Mouse (Mus musculus): ENCODE measurements around the gene Hepacam. TPM values are rescaled to one million over a fixed set of nuclear protein-coding genes. Genes with fewer than 3 reads are reported as not detected.

Gene Hepacam
- polyA plus RNA-seq, 2 experiments from 2014 or later: not detected

- ATAC-seq: no peak
Observed at GRCm38 (mm10) chr9:37384284-37385182, 17.4 kb downstream of the Hepacam start.

GRCm38 (mm10) chr9:37390891-37391290, 23.7 kb downstream of the Hepacam start:
- ATAC-seq: no peak

- no peak for ATAC-seq
Observed at GRCm38 (mm10) chr9:37392071-37392470, 24.9 kb downstream of the Hepacam start.

GRCm38 (mm10) chr9:37393482-37394131, 26.5 kb downstream of the Hepacam start:
- ATAC-seq: no peak

GRCm38 (mm10) chr9:37400585-37400984, 33.4 kb downstream of the Hepacam start:
- no peak for ATAC-seq

- no peak for ATAC-seq
Observed at GRCm38 (mm10) chr9:37401802-37402201, 34.7 kb downstream of the Hepacam start, which contains the start of gene Robo4. Robo4 (plus strand) TSS chr9:37401897.

GRCm38 (mm10) chr9:37402501-37402900, 35.4 kb downstream of the Hepacam start:
- ATAC-seq: no peak

- no peak for ATAC-seq
Observed at GRCm38 (mm10) chr9:37403011-37403410, 35.9 kb downstream of the Hepacam start.

GRCm38 (mm10) chr9:37406372-37406771, 39.2 kb downstream of the Hepacam start:
- ATAC-seq: peak; percentile 89

- ATAC-seq: no peak
Observed at GRCm38 (mm10) chr9:37407850-37408502, 40.8 kb downstream of the Hepacam start.

- no peak for ATAC-seq
Observed at GRCm38 (mm10) chr9:37409698-37410445, 42.7 kb downstream of the Hepacam start.

GRCm38 (mm10) chr9:37412989-37413388, 45.8 kb downstream of the Hepacam start:
- ATAC-seq: no peak

GRCm38 (mm10) chr9:37414666-37415065, 47.5 kb downstream of the Hepacam start:
- no peak for ATAC-seq

- ATAC-seq: no peak
Observed at GRCm38 (mm10) chr9:37418791-37419190, 51.6 kb downstream of the Hepacam start.

GRCm38 (mm10) chr9:37420676-37421075, 53.5 kb downstream of the Hepacam start:
- ATAC-seq: peak; percentile 96

GRCm38 (mm10) chr9:37421239-37421638, 54.1 kb downstream of the Hepacam start:
- peak; percentile 31 for ATAC-seq

GRCm38 (mm10) chr9:37429326-37429725, 62.2 kb downstream of the Hepacam start:
- ATAC-seq: no peak

- peak; percentile 83 for ATAC-seq
Observed at GRCm38 (mm10) chr9:37430582-37430981, 63.4 kb downstream of the Hepacam start.

GRCm38 (mm10) chr9:37432026-37432666, 65.0 kb downstream of the Hepacam start:
- ATAC-seq: no peak

- ATAC-seq: no peak
Observed at GRCm38 (mm10) chr9:37432720-37433421, 65.7 kb downstream of the Hepacam start, which contains the start of gene Robo3. Robo3 (minus strand) TSS chr9:37433246.

Measured in CD4-positive, CD25-positive, alpha-beta regulatory T cell, adult 4 months (primary cell).